Mouse (Mus musculus) megakaryocyte, embryonic 14.5 days (primary cell): ENCODE measurements at regions not wholly inside any gene's neighbourhood (a gene's known extent, or its start where the extent isn't known, plus 50 kb on each side); places are given as distances from the start of the nearest gene placed in this dataset.
A peak's percentile ranks its signal among the peaks of the same experiment; 100 is the strongest.

Experiments
- H3K27me3 ChIP-seq: replicated peaks from 2 replicates; pipeline ENCODE3; 2012; ENCODE audit warnings: inconsistent platforms
- H3K36me3 ChIP-seq: replicated peaks from 2 replicates; pipeline ENCODE3; 2012; ENCODE audit warnings: low read length, inconsistent platforms, mixed read lengths
- H3K4me1 ChIP-seq: 2 replicates; pipeline ENCODE4 v1.6.1; 2012; ENCODE audit warnings: inconsistent platforms
- H3K4me3 ChIP-seq: replicated peaks from 2 replicates; pipeline ENCODE3; 2012; ENCODE audit warnings: moderate library complexity, mild to moderate bottlenecking, inconsistent platforms
- H3K9me3 ChIP-seq: 2 replicates; pipeline ENCODE4 v1.6.1; 2012; ENCODE audit warnings: inconsistent platforms
- FLI1 ChIP-seq: IDR thresholded peaks from 2 replicates; pipeline ENCODE4 v1.6.1; 2012; ENCODE audit warnings: low read length, inconsistent platforms, mixed read lengths
- GATA1 ChIP-seq: IDR thresholded peaks from 3 replicates; pipeline ENCODE4 v1.6.1; 2012; ENCODE audit warnings: mixed read lengths, low read length, inconsistent platforms, borderline replicate concordance

DNA sequence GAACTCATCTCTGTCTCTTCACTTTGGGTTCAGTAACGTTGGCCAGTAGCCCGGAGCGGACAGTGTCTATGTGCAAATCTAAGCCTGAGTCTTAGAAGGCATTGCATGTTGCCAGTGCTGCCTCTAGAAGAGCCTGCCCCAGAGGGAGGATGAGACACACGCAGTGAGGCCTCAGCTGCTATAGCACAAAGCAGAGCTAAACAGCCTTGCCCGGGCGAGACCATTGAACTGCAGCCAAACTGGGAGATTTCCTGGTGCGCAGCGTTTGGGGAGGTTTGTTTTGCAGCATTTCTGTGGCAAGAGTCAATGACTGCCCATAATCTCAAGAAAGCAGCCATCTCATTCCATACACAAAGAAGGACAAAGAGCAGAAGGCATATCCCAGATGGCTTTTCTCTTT, 164.0 kb downstream of the 3100002H09Rik start:
- H3K36me3 ChIP-seq, result no peaks in the 10 kb centered on the region

DNA sequence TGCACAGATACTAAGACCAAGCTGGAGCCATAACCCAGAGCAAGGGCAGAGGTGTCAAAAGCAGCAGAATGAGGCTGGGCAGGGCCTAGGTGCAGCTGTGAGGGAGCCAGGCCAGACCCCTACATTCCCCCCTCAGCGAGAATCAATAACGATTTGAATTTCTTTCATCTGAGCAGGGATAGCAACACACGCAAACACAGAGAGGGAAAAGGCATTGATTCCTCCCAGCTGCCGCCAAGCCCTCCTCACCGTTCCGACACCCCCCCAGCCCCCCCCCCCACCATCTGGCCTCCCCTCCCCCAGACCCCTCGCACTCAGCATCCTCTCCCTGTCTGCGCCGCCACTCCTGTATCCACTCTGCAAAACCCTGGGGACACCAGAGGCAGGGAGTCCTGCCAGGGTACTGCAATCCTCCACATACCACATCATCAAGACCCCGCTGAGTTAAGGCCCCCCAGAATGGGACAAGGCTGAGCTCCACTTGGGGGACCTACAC, 166.9 kb downstream of the 3100002H09Rik start:
- Histone ChIP-seq H3K27me3 (peaks cover 57% of the 10 kb centered on the region), H3K4me1 (no peaks in the 10 kb centered on the region), H3K4me3 (no peak overlapping the region), H3K9me3 (no peaks in the 10 kb centered on the region), H3K36me3 (no peaks in the 10 kb centered on the region)
- TF ChIP-seq GATA1, result no peak
- TF ChIP-seq FLI1, result no peak

More for the DNA sequence above, 164.0 kb downstream of the 3100002H09Rik start:
- Histone ChIP-seq H3K27me3 (peaks cover 51% of the 10 kb centered on the region), H3K9me3 (no peaks in the 10 kb centered on the region), H3K4me1 (no peaks in the 10 kb centered on the region), H3K4me3 (no peak overlapping the region)
- TF ChIP-seq FLI1, result no peak
- TF ChIP-seq GATA1, result no peak

- Histone ChIP-seq H3K4me3 (no peak overlapping the region), H3K9me3 (no peaks in the 10 kb centered on the region), H3K27me3 (peaks cover 60% of the 10 kb centered on the region), H3K36me3 (no peaks in the 10 kb centered on the region), H3K4me1 (no peaks in the 10 kb centered on the region)
- TF ChIP-seq FLI1 (no peak), GATA1 (no peak)
These were observed 167.5 kb downstream of the 3100002H09Rik start for GRCm38 (mm10) chr4:124443130-124443503.

GRCm38 (mm10) chr4:124442491-124443129, 168.0 kb downstream of the 3100002H09Rik start:
- no peaks in the 10 kb centered on the region for H3K4me1 ChIP-seq
- no peak overlapping the region for H3K4me3 ChIP-seq
- H3K27me3 ChIP-seq, result peaks cover 60% of the 10 kb centered on the region
- TF ChIP-seq GATA1, result no peak
- no peak for TF ChIP-seq FLI1
- H3K9me3 ChIP-seq, result no peaks in the 10 kb centered on the region
- H3K36me3 ChIP-seq, result no peaks in the 10 kb centered on the region

GRCm38 (mm10) chr4:124441737-124442487, 168.7 kb downstream of the 3100002H09Rik start:
- H3K27me3 ChIP-seq, result peaks cover 60% of the 10 kb centered on the region
- no peaks in the 10 kb centered on the region for H3K9me3 ChIP-seq
- no peaks in the 10 kb centered on the region for H3K36me3 ChIP-seq
- H3K4me3 ChIP-seq, result peak overlapping the region; percentile 38
- no peak for TF ChIP-seq FLI1
- no peak for TF ChIP-seq GATA1
- H3K4me1 ChIP-seq, result no peaks in the 10 kb centered on the region

- no peaks in the 10 kb centered on the region for H3K9me3 ChIP-seq
- no peak overlapping the region for H3K4me3 ChIP-seq
- TF ChIP-seq GATA1, result no peak
- TF ChIP-seq FLI1, result no peak
- no peaks in the 10 kb centered on the region for H3K4me1 ChIP-seq
- no peaks in the 10 kb centered on the region for H3K36me3 ChIP-seq
- H3K27me3 ChIP-seq, result peaks cover 20% of the 10 kb centered on the region
These were observed 175.6 kb downstream of the 3100002H09Rik start for GRCm38 (mm10) chr4:124435040-124435434.

DNA sequence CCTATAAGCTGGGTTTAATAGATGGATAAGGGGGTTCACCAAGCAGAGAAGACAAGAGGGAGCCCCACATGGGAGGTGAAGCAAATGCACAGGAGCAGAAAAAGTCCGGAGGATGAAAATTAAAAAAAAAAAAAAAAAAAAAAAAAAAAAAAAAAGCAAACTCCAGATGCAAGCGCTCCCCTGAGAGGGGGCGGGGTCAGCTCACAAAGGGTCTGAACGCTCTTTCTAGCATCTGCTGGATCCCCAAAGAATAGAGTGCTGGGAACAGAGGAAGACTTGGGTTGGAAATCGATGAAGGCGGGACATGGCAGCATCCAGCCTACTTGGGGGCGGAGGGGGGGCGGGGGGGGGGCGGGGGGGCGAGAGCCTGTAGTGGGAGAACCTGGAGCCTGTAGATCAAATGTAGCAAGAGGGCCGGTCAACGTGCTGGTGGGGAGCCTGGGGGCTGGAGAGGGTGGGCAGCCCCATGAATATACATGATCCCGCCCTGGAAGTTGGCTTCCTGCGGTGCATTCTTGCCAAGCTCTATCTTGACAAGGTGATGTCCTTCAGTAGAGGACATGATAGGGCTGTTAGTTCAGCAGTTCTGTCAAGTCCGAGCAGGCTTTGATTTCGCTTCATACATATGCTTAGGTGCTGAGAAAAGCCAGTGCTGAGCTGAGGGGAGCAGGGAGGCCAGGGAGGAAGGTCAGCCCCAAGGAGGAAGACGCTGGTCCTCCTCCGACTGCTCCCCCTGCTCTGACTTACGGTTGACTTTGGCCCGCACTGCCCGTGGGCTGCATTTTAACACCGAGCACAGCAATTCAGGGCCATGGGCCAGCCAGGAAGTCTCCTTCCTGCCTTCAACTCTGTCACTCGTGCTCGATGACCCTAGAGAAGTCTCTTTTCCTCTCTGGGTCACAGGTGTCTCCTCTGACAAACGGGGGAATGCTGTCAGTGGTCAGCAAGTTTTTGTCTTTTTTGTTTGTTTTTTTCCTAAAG, 176.3 kb downstream of the 3100002H09Rik start:
- Histone ChIP-seq H3K4me3 (no peak overlapping the region), H3K4me1 (no peaks in the 10 kb centered on the region), H3K27me3 (peaks cover 18% of the 10 kb centered on the region), H3K9me3 (no peaks in the 10 kb centered on the region), H3K36me3 (no peaks in the 10 kb centered on the region)
- TF ChIP-seq FLI1 (no peak), GATA1 (no peak)

DNA sequence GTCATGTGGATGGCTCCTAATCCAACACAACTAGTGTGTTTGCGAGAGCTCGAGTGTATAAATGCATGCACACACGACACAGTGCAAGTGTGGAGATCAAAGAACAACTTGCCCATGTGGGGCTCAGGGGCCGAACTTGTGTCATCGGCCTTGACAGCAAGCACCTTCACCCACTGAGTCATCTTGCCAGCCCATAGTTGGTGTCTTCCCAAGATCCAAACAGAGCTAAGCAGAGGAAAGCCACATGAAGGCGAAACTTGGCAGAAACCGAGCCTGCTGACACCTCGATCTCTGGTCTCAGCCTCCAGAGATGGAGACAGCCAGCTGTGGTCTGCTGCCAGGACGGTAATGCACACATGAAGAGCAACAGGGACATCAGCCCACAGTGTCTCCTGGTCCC, 177.1 kb downstream of the 3100002H09Rik start:
- TF ChIP-seq GATA1, result no peak
- no peak for TF ChIP-seq FLI1
- Histone ChIP-seq H3K9me3 (no peaks in the 10 kb centered on the region), H3K36me3 (no peaks in the 10 kb centered on the region), H3K27me3 (peaks cover 16% of the 10 kb centered on the region), H3K4me1 (no peaks in the 10 kb centered on the region), H3K4me3 (no peak overlapping the region)

- Histone ChIP-seq H3K27me3 (peaks cover 14% of the 10 kb centered on the region), H3K4me1 (no peaks in the 10 kb centered on the region), H3K9me3 (no peaks in the 10 kb centered on the region), H3K36me3 (no peaks in the 10 kb centered on the region), H3K4me3 (no peak overlapping the region)
- TF ChIP-seq FLI1 (no peak), GATA1 (no peak)
These were observed 179.4 kb downstream of the 3100002H09Rik start for GRCm38 (mm10) chr4:124431193-124431592.

DNA sequence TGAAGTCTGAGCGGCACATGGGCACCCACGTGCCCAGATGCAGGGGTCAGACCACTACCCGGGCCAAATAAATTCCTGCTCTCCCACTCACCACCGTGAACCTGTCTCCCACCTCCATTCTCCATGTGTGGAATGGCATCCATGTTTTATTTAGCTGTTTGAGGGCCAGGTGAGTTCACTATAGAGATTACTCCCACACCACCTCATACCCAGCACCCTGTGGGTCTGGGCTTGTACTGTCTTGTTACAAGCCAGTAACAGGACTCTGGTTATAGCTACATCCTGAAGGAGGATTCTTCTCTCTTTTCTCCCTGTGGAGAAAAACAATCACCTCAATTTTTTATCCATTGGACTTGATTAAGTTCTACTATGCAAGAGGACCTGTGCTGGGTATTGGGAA, 181.8 kb downstream of the 3100002H09Rik start:
- Histone ChIP-seq H3K27me3 (peaks cover 5% of the 10 kb centered on the region), H3K4me1 (no peaks in the 10 kb centered on the region), H3K4me3 (no peak overlapping the region), H3K36me3 (no peaks in the 10 kb centered on the region), H3K9me3 (no peaks in the 10 kb centered on the region)
- TF ChIP-seq GATA1 (no peak), FLI1 (no peak)
